Mouse (Mus musculus): ENCODE data around the gene Rbm8a2. TPM values are rescaled to one million over a fixed set of nuclear protein-coding genes. Genes with fewer than 3 reads are reported as not detected.

The Rbm8a2 gene
- polyA plus RNA-seq, 1 experiment from 2014 or later = 0.45 TPM

Other genes starting within 250 kb of the Rbm8a2 start
- 22.4 and 28.7 TPM in 2 replicates for gene Exo1, start 98.5 kb downstream of the Rbm8a2 start, polyA plus RNA-seq (2015; fragmentation: Nextera tagmentation; extraction: Ambion mirVana)
- gene Gm38100, start 58.8 kb downstream of the Rbm8a2 start, polyA plus RNA-seq (2015; fragmentation: Nextera tagmentation; extraction: Ambion mirVana) = 0.15 and 0.21 TPM in 2 replicates